Mouse (Mus musculus) neutrophil, adult 59 days (primary cell): ENCODE measurements around the gene Dhx30. TPM values are rescaled to one million over a fixed set of nuclear protein-coding genes. Genes with fewer than 3 reads are reported as not detected.

Source experiments
- total RNA-seq, 2 experiments: library from RNA; stranded (reverse); gene quantifications; 1 replicate in 1 of 2; 2 replicates in 1 of 2; pipeline ENCODE4 v1.2.4; 2023

Dhx30 gene
- 10 to 100 TPM; 27.7 to 34.9 TPM for total RNA-seq

DNA sequence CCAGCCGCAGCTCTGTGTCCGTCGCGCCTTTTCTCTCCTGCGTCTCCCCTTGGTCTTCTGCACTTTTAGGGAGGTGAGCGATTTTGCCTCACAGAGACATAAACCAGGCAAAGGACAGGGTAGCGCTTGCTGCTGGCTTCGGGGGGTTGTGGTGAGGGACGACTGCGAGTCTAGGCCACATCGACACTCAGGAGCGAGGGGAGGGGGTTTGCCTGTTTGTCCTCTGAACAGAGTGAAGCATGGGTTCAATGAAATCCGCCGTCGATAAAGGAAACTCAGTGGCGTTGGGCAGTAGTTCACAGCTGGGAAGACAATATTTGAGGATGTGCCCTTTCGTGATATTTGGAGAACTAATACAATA is at the start of gene Dhx30:
Gene Dhx30, minus strand, starts transcription at position 52 of the 361 bp plus-strand sequence.

DNA sequence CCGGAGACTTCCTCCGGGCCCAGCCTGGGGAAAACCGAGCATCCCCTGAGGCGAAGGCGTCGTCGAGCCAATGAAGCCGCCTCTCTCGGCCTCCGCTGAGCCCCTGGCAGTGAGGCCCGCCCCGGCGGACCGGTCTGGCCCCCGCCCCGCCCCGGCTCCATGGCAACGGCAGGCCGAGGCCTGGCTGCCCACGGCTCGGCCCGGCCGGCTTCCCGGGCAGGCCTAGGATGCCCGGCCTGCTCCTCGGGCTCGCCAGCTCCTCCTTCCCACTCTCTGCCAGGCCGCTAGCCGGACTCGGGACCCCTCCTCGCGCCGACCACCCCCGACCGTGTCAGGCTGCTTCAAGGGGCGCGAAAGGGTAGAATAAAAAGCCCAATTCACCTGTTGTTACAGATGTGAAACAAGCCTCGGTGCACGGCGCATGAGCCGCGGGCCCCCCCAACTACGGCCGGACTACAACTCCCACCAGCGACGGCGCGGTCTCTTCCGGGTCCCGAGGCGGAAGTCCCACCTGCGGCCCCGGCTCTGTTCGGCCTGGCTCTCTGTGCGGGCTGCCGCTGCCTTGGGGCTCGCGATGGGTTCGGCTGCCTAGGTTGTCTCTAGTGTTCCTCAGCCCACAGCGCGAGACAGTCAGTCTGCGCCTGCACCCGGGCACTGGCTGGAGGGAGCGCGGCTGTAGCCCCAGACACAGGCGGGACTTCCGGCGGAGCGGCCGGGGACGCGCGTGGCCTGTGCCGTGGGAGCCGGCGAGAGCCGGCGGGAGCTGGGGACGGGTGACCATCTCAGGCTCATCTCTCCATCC is 452 bp downstream of the Dhx30 start, which contains the start of gene Smarcc1:
Gene Smarcc1, plus strand, starts transcription at position 732 of the 802 bp plus-strand sequence.

Other genes with a start within 250 kb of the Dhx30 start
- gene Cdc25a, start 242.3 kb downstream of the Dhx30 start, total RNA-seq, result 10 to 100 TPM; 28.5 to 29.9 TPM
- 10 to 100 TPM; 88.8 to 93.6 TPM for gene Map4, start 186.4 kb downstream of the Dhx30 start, total RNA-seq
- gene Smarcc1, start 122 bp downstream of the Dhx30 start, total RNA-seq, result 10 to 100 TPM; 31.2 to 37.5 TPM
- under 1 TPM; 0.15 to 0.51 TPM for gene Cspg5, start 126.0 kb upstream of the Dhx30 start, total RNA-seq
- 1 to 10 TPM; 3.0 to 6.0 TPM for gene Elp6, start 187.3 kb upstream of the Dhx30 start, total RNA-seq
- gene Scap, start 215.5 kb upstream of the Dhx30 start, total RNA-seq, result 10 to 100 TPM; 31.0 to 33.9 TPM